Mouse (Mus musculus) ES-E14 (cell line): ENCODE data around the gene Calcoco2. TPM values are rescaled to one million over a fixed set of nuclear protein-coding genes. Genes with fewer than 3 reads are reported as not detected.
A peak's percentile ranks its signal among the peaks of the same experiment; 100 is the strongest.

Experiments used
- DNase-seq: peaks from one replicate; pipeline ENCODE4 v3.0.0-alpha.2; 2013; ENCODE audit warnings: low read depth, low spot score
- H3K27ac ChIP-seq: 2 replicates; pipeline ENCODE4 v1.5.1; 2012; ENCODE audit warnings: low read depth, mild to moderate bottlenecking, low read length, moderate library complexity, mixed read lengths; ENCODE audit not compliant: poor library complexity, insufficient read depth, severe bottlenecking
- H3K36me3 ChIP-seq: 2 replicates; pipeline ENCODE4 v1.6.1; 2012; ENCODE audit warnings: mild to moderate bottlenecking, low read length, moderate library complexity, mixed read lengths; ENCODE audit not compliant: control insufficient read depth, poor library complexity, insufficient read depth, severe bottlenecking
- H3K4me1 ChIP-seq, 2 experiments: fragments of 150-350 bp in 1 of 2; sonication (generic) in 1 of 2; 2 replicates each; pipeline ENCODE4 v1.6.1; 2012; ENCODE audit warnings: low read length in 2 of 2, mild to moderate bottlenecking in 1 of 2, mixed read lengths in 1 of 2; ENCODE audit not compliant: control insufficient read depth in 2 of 2, insufficient read depth in 2 of 2, poor library complexity in 1 of 2
- H3K4me3 ChIP-seq, 2 experiments: fragments of 150-350 bp in 1 of 2; sonication (generic) in 1 of 2; 2 replicates each; pipeline ENCODE4 v1.5.1; 2012; ENCODE audit warnings: low read length in 2 of 2, low read depth in 1 of 2, mild to moderate bottlenecking in 1 of 2, mixed read lengths in 1 of 2; ENCODE audit not compliant: insufficient read depth in 1 of 2, poor library complexity in 1 of 2, severe bottlenecking in 1 of 2
- H3K9ac ChIP-seq: 2 replicates; pipeline ENCODE4 v1.6.1; 2012; ENCODE audit warnings: low read depth, mild to moderate bottlenecking, low read length, mixed read lengths; ENCODE audit not compliant: poor library complexity, insufficient read depth, severe bottlenecking
- H3K9me3 ChIP-seq: fragments of 150-350 bp; sonication (generic); 2 replicates; pipeline ENCODE4 v1.6.1; 2012; ENCODE audit warnings: low read depth, mild to moderate bottlenecking, low read length; ENCODE audit not compliant: control insufficient read depth, insufficient read depth
- CHD2 ChIP-seq: IDR thresholded peaks from 2 replicates; pipeline ENCODE4 v1.6.1; 2014; ENCODE audit warnings: mild to moderate bottlenecking, low read depth, low read length, inconsistent platforms
- HCFC1 ChIP-seq: IDR thresholded peaks from 2 replicates; pipeline ENCODE4 v1.6.1; 2012; ENCODE audit warnings: low read length, inconsistent platforms, borderline replicate concordance; ENCODE audit not compliant: insufficient read depth
- MAFK ChIP-seq: IDR thresholded peaks from 2 replicates; pipeline ENCODE4 v1.6.1; 2014; ENCODE audit warnings: mild to moderate bottlenecking, low read depth, low read length, inconsistent platforms; ENCODE audit not compliant: insufficient read depth
- ZC3H11A ChIP-seq: IDR thresholded peaks from 2 replicates; pipeline ENCODE4 v1.6.1; 2012; ENCODE audit warnings: low read depth, mild to moderate bottlenecking, inconsistent platforms, low read length, borderline replicate concordance
- ZNF384 ChIP-seq: IDR thresholded peaks from 2 replicates; pipeline ENCODE4 v1.6.1; 2012; ENCODE audit warnings: low read depth, low read length, inconsistent platforms
- in situ Hi-C, 2 experiments: fragments of 600-800 bp; cut with MboI; formaldehyde crosslinking; loops; one replicate each; pipeline ENCODE4 v1.15.1; 2025; ENCODE audit warnings: low sequenced_read_pairs in 2 of 2, inconsistent platforms in 1 of 2; ENCODE audit not compliant: unreplicated experiment in 2 of 2
- total RNA-seq: library from RNA; depleted of rRNA; stranded (reverse); fragments of 300-350 nt; gene quantifications from 2 replicates; pipeline ENCODE4 v1.2.3, GENCODE M21; 2012

Calcoco2 gene
- total RNA-seq, 1 experiment = 160 TPM

DNA sequence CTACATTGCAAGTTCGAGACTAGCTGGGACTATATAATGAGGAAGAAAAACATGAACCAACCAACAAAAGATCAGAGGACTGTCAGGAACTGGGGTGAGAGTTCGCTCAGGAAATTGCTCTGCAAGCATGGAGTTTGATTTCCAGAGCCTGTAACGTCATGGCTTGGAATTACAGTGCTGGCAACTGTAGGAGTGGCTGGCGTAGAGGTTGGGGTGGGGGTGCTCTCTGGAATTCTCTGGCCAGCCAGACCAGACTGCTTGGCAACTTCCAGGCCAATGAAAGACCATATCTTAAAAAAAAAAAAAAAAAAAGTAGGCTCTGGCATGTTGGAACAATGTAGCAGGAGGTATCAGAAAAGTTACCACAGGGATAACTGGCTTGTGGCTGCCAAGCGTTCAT, 31.0 kb downstream of the Calcoco2 start:
- no peaks in the 10 kb centered on the region for H3K4me1 ChIP-seq
- in situ Hi-C loops = no loop called here
- no peak overlapping the region for H3K27ac ChIP-seq
- H3K9ac ChIP-seq = no peak overlapping the region; the same call in 1 of the 2 replicates
- DNase-seq = no peak
- H3K36me3 ChIP-seq = no peaks in the 10 kb centered on the region
- TF ChIP-seq ZNF384 (no peak), MAFK (no peak), HCFC1 (no peak), CHD2 (no peak), ZC3H11A (no peak)
- H3K9me3 ChIP-seq = no peaks in the 10 kb centered on the region
- H3K4me3 ChIP-seq = no peak overlapping the region

DNA sequence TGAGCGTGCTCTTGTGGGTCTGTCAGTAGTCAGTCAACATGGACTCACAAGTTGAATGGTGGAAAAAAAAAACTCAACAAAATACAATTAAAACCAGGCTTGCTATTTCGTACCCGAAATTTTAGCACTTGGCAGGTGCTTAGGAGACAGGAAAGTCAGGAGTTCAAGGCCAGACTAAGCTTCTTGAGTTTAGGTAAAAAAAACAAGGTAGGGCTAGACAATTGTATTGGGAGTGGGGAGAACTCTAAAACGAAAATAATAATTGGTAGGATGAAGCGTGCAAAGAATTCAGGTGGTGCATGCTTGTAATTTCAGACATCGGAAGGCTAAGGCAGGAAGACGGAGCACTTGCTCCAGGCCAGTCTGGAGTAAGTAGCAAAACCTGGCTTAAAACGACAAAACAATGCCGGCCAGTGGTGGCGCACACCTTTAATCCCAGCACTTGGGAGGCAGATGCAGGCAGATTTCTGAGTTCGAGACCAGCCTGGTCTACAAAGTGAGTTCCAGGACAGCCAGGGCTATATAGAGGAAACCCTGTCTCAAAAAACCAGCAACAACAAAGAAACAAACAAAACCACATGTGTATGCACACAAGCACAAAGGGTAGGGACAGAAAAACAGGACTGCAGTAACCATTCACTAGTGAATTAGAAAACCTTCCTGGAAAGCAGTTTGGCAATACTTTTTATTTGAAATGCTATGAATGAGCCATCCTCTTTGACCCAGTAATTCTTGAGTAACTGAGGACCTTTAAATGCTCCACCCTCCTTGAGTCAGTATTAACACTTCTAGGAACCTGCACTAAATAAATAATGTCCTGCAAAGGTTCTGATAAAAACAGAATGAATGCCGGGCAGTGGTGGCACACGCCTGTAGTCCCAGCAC, 35.3 kb downstream of the Calcoco2 start:
- H3K9me3 ChIP-seq = no peaks in the 10 kb centered on the region
- no peak for TF ChIP-seq HCFC1
- TF ChIP-seq MAFK = no peak
- TF ChIP-seq ZC3H11A = no peak
- TF ChIP-seq ZNF384 = no peak; the same call in 1 of the 2 replicates
- TF ChIP-seq CHD2 = no peak
- peak overlapping the region; percentile 13; the same call in 1 of the 2 replicates for H3K27ac ChIP-seq
- DNase-seq = no peak
- in situ Hi-C loops = no loop called here
- peaks cover 12% of the 10 kb centered on the region for H3K36me3 ChIP-seq
- peak overlapping the region; percentile 63; the same call in 1 of the 2 replicates for H3K9ac ChIP-seq
- H3K4me3 ChIP-seq = peak overlapping the region; percentile 60 to 69
- 0 out of 4 replicates have a peak, but pooled peaks cover 0 to 2% of the 10 kb centered on the region in 2 experiments for H3K4me1 ChIP-seq

GRCm38 (mm10) chr11:96075509-96076220, 36.1 kb downstream of the Calcoco2 start, which contains the start of gene Atp5g1:
TSS of gene Atp5g1 (minus strand) at chr11:96075670.
- H3K27ac ChIP-seq = peak within 1 kb of the TSS; percentile 72
- H3K36me3 ChIP-seq = peaks cover 12% of the 10 kb centered on the region
- 0 out of 4 replicates have a peak, but pooled peaks cover 0 to 2% of the 10 kb centered on the region in 2 experiments for H3K4me1 ChIP-seq
- in situ Hi-C loops = no loop called here
- peak; percentile 99 for DNase-seq
- H3K9me3 ChIP-seq = no peaks in the 10 kb centered on the region
- TF ChIP-seq HCFC1 (peak; percentile 92), ZC3H11A (no peak), CHD2 (peak; percentile 92)
- H3K4me3 ChIP-seq = peak within 1 kb of the TSS; percentile 87 to 93
- H3K9ac ChIP-seq = peak within 1 kb of the TSS; percentile 94

DNA sequence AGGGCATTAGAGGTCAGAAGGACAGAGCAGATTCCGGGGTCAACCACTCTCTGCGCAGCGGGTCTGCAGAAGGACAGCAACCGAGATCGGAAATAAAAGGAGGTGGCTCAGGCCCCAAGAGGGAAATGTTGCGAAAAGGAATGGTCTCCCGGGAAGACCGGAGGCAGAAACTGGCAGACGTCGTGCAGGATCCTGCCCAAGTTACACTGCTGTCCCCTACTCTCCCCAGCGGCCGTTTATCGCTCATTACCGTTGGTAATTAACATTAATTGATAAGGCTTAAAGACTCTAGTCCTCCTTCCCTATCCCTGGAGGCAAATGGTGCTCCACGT, 36.6 kb downstream of the Calcoco2 start:
- TF ChIP-seq HCFC1 = no peak
- TF ChIP-seq MAFK = no peak
- TF ChIP-seq ZC3H11A = no peak
- no peak for TF ChIP-seq ZNF384
- no peak for TF ChIP-seq CHD2
- in situ Hi-C loops = no loop called here
- H3K9me3 ChIP-seq = no peaks in the 10 kb centered on the region
- H3K9ac ChIP-seq = peak overlapping the region; percentile 94
- peak overlapping the region; percentile 87 to 93 for H3K4me3 ChIP-seq
- H3K27ac ChIP-seq = peak overlapping the region; percentile 72
- DNase-seq = no peak
- peaks cover 16% of the 10 kb centered on the region for H3K36me3 ChIP-seq
- H3K4me1 ChIP-seq = peaks cover 0 to 2% of the 10 kb centered on the region in 2 experiments; a peak in 1 of 4 replicates
